Mouse (Mus musculus) midbrain, embryonic 14.5 days (tissue): ENCODE data around the gene Acot2. TPM values are rescaled to one million over a fixed set of nuclear protein-coding genes. Genes with fewer than 3 reads are reported as not detected.

Experiments
- ATAC-seq: fragments of 200-750 bp; cut with Nextera tagmentation; 2 replicates; pipeline ENCODE4 v1.8.0; 2017; ENCODE audit warnings: moderate number of reproducible peaks, moderate library complexity; ENCODE audit not compliant: low FRiP score, low TSS enrichment
- DNase-seq: peaks from one replicate; pipeline ENCODE4 v3.0.0-alpha.2; 2015
- H3K27ac ChIP-seq: fragments of 300-500 bp; sonication (generic); replicated peaks from 2 replicates; pipeline ENCODE4 v1.5.1; 2014; ENCODE audit warnings: mild to moderate bottlenecking, low read depth, low read length, moderate library complexity
- H3K27me3 ChIP-seq: fragments of 300-500 bp; sonication (generic); 2 replicates; pipeline ENCODE4 v1.6.1; 2014; ENCODE audit warnings: low read length, control low read depth, mixed read lengths; ENCODE audit not compliant: control insufficient read depth, insufficient read depth
- H3K36me3 ChIP-seq: fragments of 300-500 bp; sonication (generic); 2 replicates; pipeline ENCODE4 v1.6.1; 2014; ENCODE audit warnings: low read length, control low read depth; ENCODE audit not compliant: control insufficient read depth, insufficient read depth
- H3K4me1 ChIP-seq: fragments of 300-500 bp; sonication (generic); 2 replicates; pipeline ENCODE4 v1.6.1; 2014; ENCODE audit warnings: mild to moderate bottlenecking, antibody characterized with exemption, low read length, control low read depth; ENCODE audit not compliant: control insufficient read depth, insufficient read depth
- H3K4me2 ChIP-seq: fragments of 300-500 bp; sonication (generic); 2 replicates; pipeline ENCODE4 v1.6.1; 2014; ENCODE audit warnings: mild to moderate bottlenecking, low read length, moderate library complexity
- H3K4me3 ChIP-seq: fragments of 300-500 bp; sonication (generic); replicated peaks from 2 replicates; pipeline ENCODE4 v1.5.1; 2014; ENCODE audit warnings: low read depth, low read length
- H3K9ac ChIP-seq: fragments of 300-500 bp; sonication (generic); replicated peaks from 2 replicates; pipeline ENCODE4 v1.6.1; 2014; ENCODE audit warnings: mild to moderate bottlenecking, low read length, moderate library complexity
- H3K9me3 ChIP-seq: fragments of 300-500 bp; sonication (generic); 2 replicates; pipeline ENCODE4 v1.6.1; 2016; ENCODE audit warnings: low read length, control low read depth, mixed read lengths; ENCODE audit not compliant: control insufficient read depth
- WGBS: fragments of 180-500 bp; shearing (Covaris S2); extraction: QIAGEN DNeasy Blood & Tissue Kit; methylation state at CpG from one replicate; pipeline ENCODE4 v1.1.7; 2014; 5-methylcytosine and 5-hydroxymethylcytosine counted together
- polyA plus RNA-seq: library from polyadenylated mRNA; unstranded; fragments of >200 nt; fragmentation: Nextera tagmentation; extraction: Ambion mirVana; gene quantifications from 2 replicates; pipeline ENCODE4 v1.2.1, GENCODE M21; 2014

The Acot2 gene
- polyA plus RNA-seq, 1 experiment from 2014 or later = 9.2 TPM

GRCm38 (mm10) chr12:83950493-83950839, 37.2 kb upstream of the Acot2 start, which contains the start of gene Riox1:
Gene Riox1, plus strand, starts transcription at chr12:83950608.
- Histone ChIP-seq H3K4me1 (peaks cover 17% of the 10 kb centered on the region), H3K9ac (peak within 1 kb of the TSS; percentile 84), H3K36me3 (peaks cover 11% of the 10 kb centered on the region; the same call in 1 of the 2 replicates), H3K4me2 (peak within 1 kb of the TSS; percentile 89), H3K27ac (peak within 1 kb of the TSS; percentile 83), H3K4me3 (peak within 1 kb of the TSS; percentile 84), H3K9me3 (no peaks in the 10 kb centered on the region), H3K27me3 (no peaks in the 10 kb centered on the region)
- ATAC-seq = peak; percentile 92
- DNase-seq = peak; percentile 95
- under 1% methylated on average over 37 of the region's 37 CpGs for WGBS

DNA sequence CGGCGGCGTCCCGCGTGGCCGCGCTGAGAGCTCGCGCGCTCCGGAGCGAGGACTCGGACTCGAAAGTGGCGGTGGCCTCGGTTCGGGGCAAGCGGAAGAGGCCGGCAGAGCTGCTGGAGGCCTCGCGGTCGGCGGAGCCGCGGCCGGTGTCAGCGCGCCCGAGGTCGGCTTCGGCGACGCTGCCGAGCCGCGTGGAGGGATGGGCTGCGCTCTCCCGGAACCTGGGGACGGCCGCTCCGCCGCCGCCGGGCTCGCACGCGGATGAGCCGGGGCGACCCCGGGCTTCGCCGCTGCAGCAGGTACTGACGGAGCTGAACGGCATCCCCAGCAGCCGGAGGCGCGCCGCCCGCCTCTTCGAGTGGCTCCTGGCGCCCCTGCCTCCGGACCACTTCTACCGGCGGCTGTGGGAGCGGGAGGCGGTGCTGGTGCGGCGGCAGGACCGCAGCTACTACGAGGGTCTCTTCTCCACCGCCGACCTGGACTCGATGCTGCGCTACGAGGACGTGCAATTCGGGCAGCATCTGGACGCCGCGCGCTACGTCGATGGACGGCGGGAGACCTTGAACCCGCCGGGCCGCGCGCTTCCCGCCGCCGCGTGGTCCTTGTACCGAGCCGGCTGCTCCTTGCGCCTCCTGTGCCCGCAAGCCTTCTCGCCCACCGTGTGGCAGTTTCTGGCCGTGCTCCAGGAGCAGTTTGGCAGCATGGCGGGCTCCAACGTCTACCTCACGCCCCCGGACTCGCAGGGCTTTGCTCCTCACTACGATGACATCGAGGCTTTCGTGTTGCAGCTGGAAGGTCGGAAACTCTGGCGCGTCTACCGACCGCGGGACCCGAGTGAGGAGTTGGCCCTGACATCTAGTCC, 36.6 kb upstream of the Acot2 start:
- Histone ChIP-seq H3K4me1 (peaks cover 17% of the 10 kb centered on the region), H3K4me2 (peak overlapping the region; percentile 89), H3K9ac (peak overlapping the region; percentile 84), H3K27ac (peak overlapping the region; percentile 83), H3K27me3 (no peaks in the 10 kb centered on the region), H3K36me3 (peaks cover 14% of the 10 kb centered on the region; the same call in 1 of the 2 replicates), H3K9me3 (no peaks in the 10 kb centered on the region), H3K4me3 (peak overlapping the region; percentile 84)
- peak; percentile 67 for ATAC-seq
- peak; percentile 68 for DNase-seq
- WGBS = under 1% methylated on average over 116 of the region's 116 CpGs

DNA sequence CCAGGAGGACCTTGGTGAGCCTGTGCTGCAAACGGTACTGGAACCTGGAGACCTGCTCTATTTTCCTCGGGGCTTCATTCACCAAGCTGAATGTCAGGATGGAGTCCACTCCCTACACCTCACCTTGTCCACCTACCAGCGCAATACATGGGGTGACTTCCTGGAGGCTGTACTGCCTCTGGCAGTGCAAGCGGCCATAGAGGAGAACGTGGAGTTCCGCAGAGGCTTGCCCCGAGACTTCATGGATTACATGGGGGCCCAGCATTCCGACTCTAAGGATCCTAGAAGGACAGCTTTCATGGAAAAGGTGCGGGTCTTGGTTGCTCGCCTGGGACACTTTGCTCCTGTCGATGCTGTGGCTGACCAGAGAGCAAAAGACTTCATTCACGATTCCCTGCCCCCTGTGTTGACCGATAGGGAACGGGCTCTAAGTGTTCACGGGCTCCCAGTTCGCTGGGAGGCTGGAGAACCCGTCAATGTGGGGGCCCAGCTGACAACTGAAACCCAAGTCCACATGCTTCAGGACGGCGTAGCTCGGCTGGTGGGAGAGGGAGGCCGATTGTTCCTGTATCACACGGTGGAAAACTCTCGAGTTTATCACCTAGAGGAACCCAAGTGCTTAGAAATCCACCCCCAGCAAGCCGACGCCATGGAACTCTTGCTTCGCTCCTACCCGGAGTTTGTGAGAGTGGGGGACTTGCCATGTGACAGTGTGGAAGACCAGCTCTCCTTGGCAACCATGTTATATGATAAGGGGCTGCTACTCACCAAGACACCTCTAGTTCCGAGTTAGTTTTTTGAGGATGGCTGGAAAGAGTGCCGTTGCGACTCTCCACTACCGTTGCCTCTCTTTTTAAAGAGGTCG, 35.7 kb upstream of the Acot2 start:
- DNase-seq (no peak), ATAC-seq (no peak)
- Histone ChIP-seq H3K9me3 (no peaks in the 10 kb centered on the region), H3K27me3 (no peaks in the 10 kb centered on the region), H3K4me3 (peak overlapping the region; percentile 84), H3K9ac (peak overlapping the region; percentile 84), H3K4me1 (peaks cover 17% of the 10 kb centered on the region), H3K36me3 (peaks cover 14% of the 10 kb centered on the region; the same call in 1 of the 2 replicates), H3K4me2 (peak overlapping the region; percentile 89), H3K27ac (0 out of 2 replicates have a peak overlapping the region, but pooled peaks have one; percentile 83)
- WGBS = 68% methylated on average over 32 of the region's 32 CpGs

GRCm38 (mm10) chr12:83958278-83958677, 29.4 kb upstream of the Acot2 start:
- ATAC-seq (no peak), DNase-seq (no peak)
- Histone ChIP-seq H3K4me3 (no peak overlapping the region), H3K27me3 (no peaks in the 10 kb centered on the region), H3K4me1 (no peaks in the 10 kb centered on the region), H3K4me2 (no peak overlapping the region), H3K9ac (no peak overlapping the region), H3K27ac (no peak overlapping the region), H3K9me3 (no peaks in the 10 kb centered on the region), H3K36me3 (peaks cover 10% of the 10 kb centered on the region; the same call in 1 of the 2 replicates)
- 94% methylated on average over 9 of the region's 9 CpGs for WGBS

GRCm38 (mm10) chr12:83965235-83965634, 22.4 kb upstream of the Acot2 start:
- DNase-seq = no peak
- no peaks in the 10 kb centered on the region for H3K27me3 ChIP-seq
- H3K9ac ChIP-seq = no peak overlapping the region
- no peak overlapping the region for H3K27ac ChIP-seq
- H3K4me2 ChIP-seq = no peak overlapping the region
- H3K36me3 ChIP-seq = no peaks in the 10 kb centered on the region
- no peaks in the 10 kb centered on the region for H3K9me3 ChIP-seq
- H3K4me3 ChIP-seq = no peak overlapping the region
- 92% methylated on average over 7 of the region's 7 CpGs for WGBS
- no peaks in the 10 kb centered on the region for H3K4me1 ChIP-seq
- ATAC-seq = no peak

- no peak overlapping the region for H3K27ac ChIP-seq
- no peak overlapping the region for H3K4me2 ChIP-seq
- no peak overlapping the region for H3K4me3 ChIP-seq
- no peak overlapping the region for H3K9ac ChIP-seq
- H3K36me3 ChIP-seq = no peaks in the 10 kb centered on the region
- no peaks in the 10 kb centered on the region for H3K27me3 ChIP-seq
- no peak for ATAC-seq
- 81% methylated on average over 2 of the region's 2 CpGs for WGBS
- H3K9me3 ChIP-seq = no peaks in the 10 kb centered on the region
- H3K4me1 ChIP-seq = no peaks in the 10 kb centered on the region
- peak; percentile 68 for DNase-seq
These were observed 15.5 kb upstream of the Acot2 start for GRCm38 (mm10) chr12:83972117-83972516.

- H3K27ac ChIP-seq = no peak overlapping the region
- H3K4me2 ChIP-seq = no peak overlapping the region
- no peak overlapping the region for H3K4me3 ChIP-seq
- DNase-seq (no peak), ATAC-seq (no peak)
- H3K9ac ChIP-seq = no peak overlapping the region
- no peaks in the 10 kb centered on the region for H3K9me3 ChIP-seq
- 90% methylated on average over 6 of the region's 6 CpGs for WGBS
- H3K27me3 ChIP-seq = no peaks in the 10 kb centered on the region
- H3K36me3 ChIP-seq = no peaks in the 10 kb centered on the region
- no peaks in the 10 kb centered on the region for H3K4me1 ChIP-seq
These were observed 8.8 kb upstream of the Acot2 start for GRCm38 (mm10) chr12:83978862-83979261.

DNA sequence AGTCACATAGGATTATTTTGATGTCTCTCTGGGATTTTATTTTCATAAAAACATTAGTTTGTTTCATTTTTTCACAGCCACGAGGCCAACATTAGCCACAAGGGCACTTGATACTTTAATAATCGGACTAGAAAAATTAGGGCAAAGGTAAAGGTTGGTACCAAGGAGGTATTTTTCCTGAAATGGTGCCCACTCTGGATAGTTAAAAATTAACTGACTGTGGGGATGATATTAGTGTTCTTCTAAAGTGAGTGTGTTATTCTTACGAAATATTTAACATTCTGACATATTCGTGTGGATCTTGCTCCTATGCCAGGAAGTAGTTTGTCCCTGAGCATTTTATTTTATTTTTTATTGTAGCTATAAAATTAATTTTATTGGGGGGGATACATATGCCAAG, 6.0 kb upstream of the Acot2 start:
- Histone ChIP-seq H3K27ac (no peak overlapping the region), H3K9ac (no peak overlapping the region), H3K4me2 (no peak overlapping the region), H3K4me3 (no peak overlapping the region), H3K4me1 (no peaks in the 10 kb centered on the region), H3K36me3 (no peaks in the 10 kb centered on the region), H3K27me3 (no peaks in the 10 kb centered on the region), H3K9me3 (no peaks in the 10 kb centered on the region)
- DNase-seq (no peak), ATAC-seq (no peak)
- 90% methylated on average over 4 of the region's 4 CpGs for WGBS
